Mouse (Mus musculus) lung, postnatal 0 days (tissue): ENCODE measurements around the gene Antxr1.

Experiments used
- CTCF ChIP-seq: IDR thresholded peaks from 2 replicates; pipeline ENCODE4 v1.5.1; 2016; ENCODE audit warnings: antibody characterized with exemption, mild to moderate bottlenecking
- EP300 ChIP-seq: IDR thresholded peaks from 2 replicates; pipeline ENCODE4 v1.6.1; 2016; ENCODE audit warnings: antibody characterized with exemption, mild to moderate bottlenecking, control low read depth

GRCm38 (mm10) chr6:87226315-87226714 lies 109.3 kb downstream of the Antxr1 start:
- TF ChIP-seq CTCF, result no peak
- TF ChIP-seq EP300, result no peak
